In genomic region chr1:183954086-183954485, GRCm38 (mm10) we compare ENCODE assay signal across 16 mouse cellular contexts. TPM values are rescaled to one million over a fixed set of nuclear protein-coding genes. Genes with fewer than 3 reads are reported as not detected.
DNase-seq lines count a peak whose midpoint lies in the region.
"Had no signal": no experiment of that assay in that cellular context is flagged by ENCODE, and none has a peak within 500 bp of the region (broad histone marks: within the 10 kb centered on the region; RNA-seq: fewer than 3 reads in every experiment).

No protein-coding gene starts in this region.

- intact Hi-C loops in heart, postnatal 36 days (cut with DNase I), result no loop called here

- DNase-seq in adrenal gland, adult 2 months, result peak; percentile 44
- no peak for DNase-seq in adrenal gland, adult 18-20 months (ENCODE audit: low spot score in 2 of 2)
- peak; percentile 19 for DNase-seq in heart, adult 8-10 months (ENCODE audit: low spot score)
- no peak for DNase-seq in heart, postnatal 36 days
- DNase-seq in lung, postnatal 25 days (ENCODE audit: low spot score), result peak; percentile 3
- no peak for DNase-seq in lung, postnatal 4 days
- DNase-seq in thymus, postnatal 10 days (ENCODE audit: low spot score in 2 of 2), result no peak
- DNase-seq: cerebellum, adult 11-12 months; cerebellum, postnatal 10 days; heart, postnatal 4 days; kidney, adult 18-20 months; kidney, postnatal 4 days; midbrain, embryonic 14.5 days; retina, postnatal 1 day; right cerebral cortex, postnatal 25 days; thymus, postnatal 36 days had no signal

RNA-seq across cellular contexts. Expression of gene Dusp10, which starts 59.0 kb away (rescaled TPM):
- total RNA-seq in adrenal gland, adult 2 months (2021), result 10 to 100 TPM; 15.8 to 24.2 TPM
- 17.8 and 33.3 TPM in 2 replicates for polyA plus RNA-seq in adrenal gland, adult 2 months (2012; rRNA removed)
- 10 to 100 TPM; 10.7 to 38.7 TPM for total RNA-seq in adrenal gland, adult 18-20 months (2021)
- 1 to 10 TPM; 5.8 to 8.3 (median 7.4) TPM for total RNA-seq in heart, adult 8-10 months (2022)
- total RNA-seq in heart, postnatal 36 days (2021), result 1 to 10 TPM; 4.6 to 9.2 TPM

Comparison
In these comparisons a context has a peak if more than half of its experiments do, and no peak if none do; other contexts are left out.
1. DNase-seq: peak in adrenal gland, adult 2 months (single experiment), heart, adult 8-10 months (single experiment) and lung, postnatal 25 days (single experiment); none in adrenal gland, adult 18-20 months (0 of 2), heart, postnatal 36 days (0 of 2), lung, postnatal 4 days (0 of 2) and thymus, postnatal 10 days (0 of 2).